Mouse (Mus musculus) E14TG2a.4 (cell line): ENCODE results near the gene Krt42.

Source experiments
- CTCF ChIP-seq: conservative IDR thresholded peaks from 2 replicates; pipeline ENCODE4 v1.5.1; 2014; ENCODE audit warnings: low read length
- NANOG ChIP-seq: IDR thresholded peaks from 2 replicates; pipeline ENCODE4 v1.6.1; 2014; ENCODE audit warnings: borderline replicate concordance, low read length, mixed read lengths
- POU5F1 ChIP-seq: IDR thresholded peaks from 2 replicates; pipeline ENCODE4 v1.6.1; 2014; ENCODE audit warnings: low read length, borderline replicate concordance

GRCm38 (mm10) chr11:100254360-100255090 lies 15.1 kb downstream of the Krt42 start:
- no peak for TF ChIP-seq CTCF
- TF ChIP-seq POU5F1, result no peak
- no peak for TF ChIP-seq NANOG
